Mouse (Mus musculus): ENCODE measurements at regions not wholly inside any gene's neighbourhood (a gene's known extent, or its start where the extent isn't known, plus 50 kb on each side); places are given as distances from the start of the nearest gene placed in this dataset.

- ATAC-seq: no peak
Measured at GRCm38 (mm10) chr11:84701319-84702175, 117.8 kb downstream of the Mrm1 start.

GRCm38 (mm10) chr11:84697521-84697920 is 121.8 kb downstream of the Mrm1 start:
- ATAC-seq: no peak

GRCm38 (mm10) chr11:84692638-84693037 is 126.7 kb downstream of the Mrm1 start:
- ATAC-seq: peak; percentile 41

- no peak for ATAC-seq
Measured at GRCm38 (mm10) chr11:84691410-84692148, 127.7 kb downstream of the Mrm1 start.

- ATAC-seq: no peak
Measured at GRCm38 (mm10) chr11:84686473-84686872, 132.8 kb downstream of the Mrm1 start.

GRCm38 (mm10) chr11:84684325-84684724 is 135.0 kb downstream of the Mrm1 start:
- no peak for ATAC-seq

- ATAC-seq: no peak
Measured at GRCm38 (mm10) chr11:84682931-84683330, 136.4 kb downstream of the Mrm1 start.

- no peak for ATAC-seq
Measured at GRCm38 (mm10) chr11:84676377-84677078, 142.8 kb downstream of the Mrm1 start.

- no peak for ATAC-seq
Measured at GRCm38 (mm10) chr11:84672841-84673473, 146.4 kb downstream of the Mrm1 start.

- ATAC-seq: no peak
Measured at GRCm38 (mm10) chr11:84671585-84671984, 146.2 kb upstream of the Lhx1 start.

- no peak for ATAC-seq
Measured at GRCm38 (mm10) chr11:84667711-84668110, 142.4 kb upstream of the Lhx1 start.

GRCm38 (mm10) chr11:84664258-84664657 is 138.9 kb upstream of the Lhx1 start:
- ATAC-seq: no peak

GRCm38 (mm10) chr11:84661981-84662380 is 136.6 kb upstream of the Lhx1 start:
- no peak for ATAC-seq

GRCm38 (mm10) chr11:84660877-84661276 is 135.5 kb upstream of the Lhx1 start:
- no peak for ATAC-seq

- no peak for ATAC-seq
Measured at GRCm38 (mm10) chr11:84659370-84659937, 134.1 kb upstream of the Lhx1 start.

GRCm38 (mm10) chr11:84653481-84653880 is 128.1 kb upstream of the Lhx1 start:
- no peak for ATAC-seq

- ATAC-seq: no peak
Measured at GRCm38 (mm10) chr11:84648899-84649298, 123.6 kb upstream of the Lhx1 start.

- no peak for ATAC-seq
Measured at GRCm38 (mm10) chr11:84647104-84647503, 121.8 kb upstream of the Lhx1 start.

- ATAC-seq: no peak
Measured at GRCm38 (mm10) chr11:84643107-84643372, 117.7 kb upstream of the Lhx1 start.

GRCm38 (mm10) chr11:84642300-84643106 is 117.2 kb upstream of the Lhx1 start:
- no peak for ATAC-seq

- no peak for ATAC-seq
Measured at GRCm38 (mm10) chr11:84641601-84642000, 116.3 kb upstream of the Lhx1 start.

GRCm38 (mm10) chr11:84638353-84638752 is 113.0 kb upstream of the Lhx1 start:
- ATAC-seq: no peak

All from CD4-positive, CD25-positive, alpha-beta regulatory T cell, adult 4 months (primary cell).